Mouse (Mus musculus) intestine, embryonic 15.5 days (tissue): ENCODE measurements around the gene Cops9. TPM values are rescaled to one million over a fixed set of nuclear protein-coding genes. Genes with fewer than 3 reads are reported as not detected.

Experiments
- ATAC-seq: fragments of 200-750 bp; cut with Nextera tagmentation; 2 replicates; pipeline ENCODE4 v1.8.0; 2017; ENCODE audit warnings: moderate TSS enrichment, moderate library complexity
- H3K27ac ChIP-seq: fragments of 300-500 bp; sonication (generic); 2 replicates; pipeline ENCODE4 v1.5.1; 2015; ENCODE audit warnings: mild to moderate bottlenecking, inconsistent platforms
- H3K27me3 ChIP-seq: fragments of 300-500 bp; sonication (generic); replicated peaks from 2 replicates; pipeline ENCODE4 v1.6.1; 2015; ENCODE audit warnings: inconsistent platforms
- H3K36me3 ChIP-seq: fragments of 300-500 bp; sonication (generic); 2 replicates; pipeline ENCODE4 v1.6.1; 2015; ENCODE audit warnings: inconsistent platforms
- H3K4me1 ChIP-seq: fragments of 300-500 bp; sonication (generic); replicated peaks from 2 replicates; pipeline ENCODE4 v1.6.1; 2015; ENCODE audit warnings: inconsistent platforms
- H3K4me2 ChIP-seq: fragments of 300-500 bp; sonication (generic); replicated peaks from 2 replicates; pipeline ENCODE4 v1.6.1; 2015; ENCODE audit warnings: mild to moderate bottlenecking, inconsistent platforms
- H3K4me3 ChIP-seq: fragments of 300-500 bp; sonication (generic); replicated peaks from 2 replicates; pipeline ENCODE4 v1.5.1; 2015; ENCODE audit warnings: inconsistent platforms
- H3K9ac ChIP-seq: fragments of 300-500 bp; sonication (generic); 2 replicates; pipeline ENCODE4 v1.6.1; 2015; ENCODE audit warnings: inconsistent platforms
- H3K9me3 ChIP-seq: fragments of 300-500 bp; sonication (generic); 2 replicates; pipeline ENCODE4 v1.6.1; 2016; ENCODE audit warnings: inconsistent platforms
- WGBS: fragments of 180-500 bp; shearing (Covaris S2); methylation state at CpG from one replicate; pipeline ENCODE4 v1.1.7; 2015; 5-methylcytosine and 5-hydroxymethylcytosine counted together
- polyA plus RNA-seq: library from polyadenylated mRNA; unstranded; fragments of >200 nt; fragmentation: Nextera tagmentation; extraction: Ambion mirVana; gene quantifications from 2 replicates; pipeline ENCODE4 v1.2.1, GENCODE M21; 2015

Cops9 gene
- 364 and 407 TPM in 2 replicates for polyA plus RNA-seq

DNA sequence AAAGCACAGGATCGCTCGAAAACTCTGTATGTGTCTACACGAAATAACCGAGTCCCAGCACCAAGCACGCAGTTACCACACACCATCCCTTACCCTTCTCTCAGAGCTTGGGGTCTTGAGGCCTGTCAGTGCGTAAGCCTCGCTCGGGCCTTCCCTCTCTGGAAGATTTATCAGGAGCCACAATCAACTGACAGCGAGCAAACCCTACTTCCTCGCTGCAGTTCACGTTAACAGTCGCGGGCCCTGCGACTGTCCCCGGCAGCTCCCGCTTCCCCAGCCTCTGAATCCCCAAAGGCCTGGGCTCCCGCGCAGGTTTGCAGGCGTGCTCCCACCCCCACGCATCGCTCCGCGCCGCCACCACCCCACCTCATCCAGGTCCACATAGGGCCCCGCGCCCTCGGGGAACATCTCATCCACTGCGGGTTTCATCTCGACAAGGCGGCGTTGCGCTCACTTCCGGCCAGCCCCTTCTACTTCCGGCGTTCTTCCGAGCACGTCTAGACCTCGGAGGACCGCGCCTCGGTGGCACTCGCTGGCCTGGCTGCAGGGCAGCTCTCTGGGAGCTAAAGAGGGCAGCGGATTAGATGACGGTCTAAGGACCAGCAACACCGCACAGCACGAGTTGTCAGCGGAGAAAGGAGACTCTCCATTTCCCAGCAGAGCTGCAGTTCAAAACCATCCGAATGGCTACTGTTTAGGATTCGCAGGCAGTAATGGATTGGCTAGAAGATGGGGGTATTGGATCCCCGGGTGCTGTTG is at the start of gene Cops9:
Gene Cops9, minus strand, starts transcription at position 472 of the 759 bp plus-strand sequence.
- H3K9me3 ChIP-seq = no peaks in the 10 kb centered on the region
- ATAC-seq = peak; percentile 96
- peak within 1 kb of the TSS; percentile 97 for H3K4me3 ChIP-seq
- 1% methylated on average over 50 of the region's 50 CpGs for WGBS
- H3K4me2 ChIP-seq = peak within 1 kb of the TSS; percentile 86
- peak within 1 kb of the TSS; percentile 71 for H3K27ac ChIP-seq
- peaks cover 17% of the 10 kb centered on the region for H3K4me1 ChIP-seq
- peak within 1 kb of the TSS; percentile 96 for H3K9ac ChIP-seq
- H3K27me3 ChIP-seq = no peaks in the 10 kb centered on the region
- peaks cover 11% of the 10 kb centered on the region for H3K36me3 ChIP-seq

- Histone ChIP-seq H3K4me1 (no peaks in the 10 kb centered on the region), H3K36me3 (no peaks in the 10 kb centered on the region), H3K27ac (no peak overlapping the region), H3K9me3 (no peaks in the 10 kb centered on the region), H3K27me3 (no peaks in the 10 kb centered on the region), H3K4me2 (no peak overlapping the region), H3K4me3 (no peak overlapping the region), H3K9ac (no peak overlapping the region)
- no peak for ATAC-seq
- 88% methylated on average over 3 of the region's 3 CpGs for WGBS
These were observed 49.5 kb upstream of the Cops9 start for GRCm38 (mm10) chr1:92691166-92691844.

DNA sequence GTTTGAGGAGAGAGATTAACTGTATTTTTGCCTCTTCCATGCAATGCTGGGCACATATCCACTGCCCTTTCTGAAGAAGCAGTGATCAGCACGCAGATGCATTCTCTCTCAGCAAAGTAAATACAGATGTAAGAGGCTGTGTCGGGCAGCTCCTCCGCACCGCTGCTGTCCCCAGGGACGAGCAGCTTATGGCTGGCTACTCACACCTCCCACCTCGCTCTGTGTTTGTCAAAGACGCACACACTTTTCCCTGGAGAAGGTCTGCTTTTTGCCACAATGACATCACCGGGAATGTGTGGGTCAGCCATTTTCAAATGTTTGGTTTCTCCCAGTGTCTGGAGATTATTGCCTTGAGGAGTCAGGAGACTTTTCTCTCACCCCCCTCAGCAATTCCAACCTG is 45.2 kb upstream of the Cops9 start:
- Histone ChIP-seq H3K4me2 (no peak overlapping the region), H3K4me3 (no peak overlapping the region), H3K9me3 (no peaks in the 10 kb centered on the region), H3K4me1 (no peaks in the 10 kb centered on the region), H3K27ac (no peak overlapping the region), H3K27me3 (no peaks in the 10 kb centered on the region), H3K9ac (no peak overlapping the region), H3K36me3 (no peaks in the 10 kb centered on the region)
- ATAC-seq = no peak
- 19% methylated on average over 8 of the region's 8 CpGs for WGBS

DNA sequence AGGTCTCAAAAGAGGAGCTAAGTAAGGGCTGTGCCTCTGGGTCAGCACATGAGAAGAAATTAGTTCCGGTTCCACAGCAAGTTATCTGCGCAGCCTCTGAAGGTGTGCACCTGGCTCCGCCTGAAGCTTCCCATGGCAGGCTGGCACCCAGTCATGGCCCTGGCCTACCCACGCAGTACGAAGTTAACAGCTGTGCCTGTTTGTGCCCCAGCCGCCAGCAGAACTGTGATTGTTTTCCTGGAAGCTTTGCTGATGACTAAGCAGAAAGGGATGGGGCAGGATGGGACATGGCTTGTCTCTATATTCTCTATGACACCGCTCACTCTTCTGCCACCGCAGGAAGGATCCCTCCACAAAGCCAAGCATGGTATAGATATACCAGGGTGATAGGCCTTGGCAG is 41.4 kb upstream of the Cops9 start:
- Histone ChIP-seq H3K27me3 (no peaks in the 10 kb centered on the region), H3K27ac (no peak overlapping the region), H3K4me1 (no peaks in the 10 kb centered on the region), H3K9ac (no peak overlapping the region), H3K36me3 (no peaks in the 10 kb centered on the region), H3K9me3 (no peaks in the 10 kb centered on the region), H3K4me2 (no peak overlapping the region), H3K4me3 (no peak overlapping the region)
- no peak for ATAC-seq
- 85% methylated on average over 8 of the region's 8 CpGs for WGBS

DNA sequence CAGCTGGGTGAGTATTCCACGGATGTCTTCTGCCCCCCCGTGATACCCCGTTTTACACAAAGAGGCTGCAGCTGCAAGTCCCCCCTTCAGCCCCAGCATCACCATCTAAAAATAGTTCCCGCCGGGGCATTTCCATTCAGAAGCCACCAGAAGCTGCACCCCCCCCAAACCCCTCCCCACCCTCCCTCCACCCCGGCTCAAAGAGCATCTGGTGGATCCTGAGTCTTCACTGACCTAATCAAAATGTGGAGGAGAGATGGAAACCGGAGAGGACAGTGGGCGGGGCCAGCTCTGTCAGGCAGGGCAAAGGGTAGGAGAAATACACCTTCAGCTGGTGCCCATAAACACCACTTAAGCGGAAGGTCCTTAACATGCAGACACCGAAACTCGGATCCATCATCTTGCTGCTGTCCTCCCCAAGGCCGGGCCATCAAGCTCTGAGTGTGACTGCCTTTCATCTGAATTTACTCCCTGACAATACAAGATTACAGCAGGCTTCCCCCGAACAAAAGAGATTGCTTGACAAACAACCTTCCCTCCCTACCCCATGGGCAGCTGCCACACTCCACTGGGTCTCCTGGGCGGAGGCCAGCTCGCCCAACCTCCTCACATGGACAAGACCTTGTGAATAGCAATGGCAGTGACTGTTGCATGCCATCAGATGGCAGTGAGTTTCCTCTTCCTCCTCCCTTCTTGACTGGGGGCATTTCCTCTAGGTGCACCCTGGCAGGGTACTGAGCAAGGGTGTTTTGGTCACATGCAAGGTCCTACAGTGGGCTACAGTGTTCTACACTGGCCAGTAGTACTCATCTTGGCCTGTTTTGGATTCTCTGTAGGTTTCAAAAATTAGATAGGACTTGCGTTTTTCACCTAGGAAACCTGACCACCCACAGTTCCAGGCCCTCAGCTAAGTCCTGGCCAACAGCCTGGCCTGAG is 39.2 kb upstream of the Cops9 start:
- Histone ChIP-seq H3K9me3 (no peaks in the 10 kb centered on the region), H3K9ac (no peak overlapping the region), H3K36me3 (no peaks in the 10 kb centered on the region), H3K27me3 (no peaks in the 10 kb centered on the region), H3K4me3 (no peak overlapping the region), H3K27ac (no peak overlapping the region), H3K4me2 (no peak overlapping the region), H3K4me1 (no peaks in the 10 kb centered on the region)
- ATAC-seq = no peak
- 27% methylated on average over 16 of the region's 16 CpGs for WGBS

GRCm38 (mm10) chr1:92678757-92679156 is 37.0 kb upstream of the Cops9 start:
- WGBS = 84% methylated on average over 5 of the region's 5 CpGs
- no peaks in the 10 kb centered on the region for H3K36me3 ChIP-seq
- H3K4me1 ChIP-seq = no peaks in the 10 kb centered on the region
- H3K27ac ChIP-seq = no peak overlapping the region
- no peaks in the 10 kb centered on the region for H3K9me3 ChIP-seq
- H3K9ac ChIP-seq = no peak overlapping the region
- H3K4me3 ChIP-seq = no peak overlapping the region
- no peak overlapping the region for H3K4me2 ChIP-seq
- no peaks in the 10 kb centered on the region for H3K27me3 ChIP-seq
- ATAC-seq = no peak

- WGBS = 83% methylated on average over 3 of the region's 3 CpGs
These were observed 34.8 kb upstream of the Cops9 start for GRCm38 (mm10) chr1:92676676-92676975.

DNA sequence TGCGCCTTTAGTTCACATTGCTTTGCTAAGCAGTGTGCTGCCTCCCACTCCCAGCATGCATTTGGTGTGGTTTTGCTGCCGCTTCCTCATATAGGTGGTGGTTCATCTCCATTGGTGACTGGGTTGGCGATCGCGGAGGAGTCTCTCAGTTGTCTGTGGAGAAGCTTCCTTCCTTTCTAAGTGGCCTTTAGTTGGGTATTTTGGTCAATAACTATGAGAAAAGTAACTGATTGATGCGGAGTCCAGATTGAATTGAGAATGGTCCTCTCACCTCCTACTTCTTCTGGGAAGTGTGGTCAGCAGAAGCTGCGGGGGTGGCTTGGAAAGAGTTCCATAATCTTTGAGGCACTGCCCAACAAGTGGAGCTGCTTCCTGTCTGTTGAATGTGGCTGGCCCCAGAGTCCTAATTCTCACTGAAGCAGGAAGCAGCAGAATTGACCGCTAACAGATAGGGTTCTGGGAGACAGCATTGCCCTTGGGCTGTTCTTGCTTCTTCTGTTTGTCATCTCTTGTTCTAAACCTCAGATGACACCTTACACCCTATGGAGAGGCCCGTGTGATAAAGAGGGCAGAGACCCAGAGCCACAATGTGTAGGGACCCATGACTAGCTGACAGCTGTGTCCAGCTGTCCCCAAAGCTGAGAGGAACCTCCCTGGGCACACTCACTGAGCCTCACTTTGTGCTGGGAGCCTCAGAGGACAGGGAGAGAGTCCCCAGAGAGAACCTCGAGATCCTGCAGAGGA is 34.3 kb upstream of the Cops9 start:
- no peaks in the 10 kb centered on the region for H3K27me3 ChIP-seq
- no peak overlapping the region for H3K4me3 ChIP-seq
- no peaks in the 10 kb centered on the region for H3K36me3 ChIP-seq
- H3K9ac ChIP-seq = no peak overlapping the region
- H3K9me3 ChIP-seq = no peaks in the 10 kb centered on the region
- H3K4me1 ChIP-seq = no peaks in the 10 kb centered on the region
- ATAC-seq = no peak
- H3K27ac ChIP-seq = no peak overlapping the region
- WGBS = 75% methylated on average over 10 of the region's 10 CpGs
- H3K4me2 ChIP-seq = no peak overlapping the region

More at GRCm38 (mm10) chr1:92676676-92676975, 34.8 kb upstream of the Cops9 start:
- Histone ChIP-seq H3K9ac (no peak overlapping the region), H3K4me1 (no peaks in the 10 kb centered on the region), H3K4me2 (no peak overlapping the region), H3K27ac (no peak overlapping the region), H3K9me3 (no peaks in the 10 kb centered on the region), H3K36me3 (no peaks in the 10 kb centered on the region), H3K27me3 (no peaks in the 10 kb centered on the region), H3K4me3 (no peak overlapping the region)
- ATAC-seq = no peak

DNA sequence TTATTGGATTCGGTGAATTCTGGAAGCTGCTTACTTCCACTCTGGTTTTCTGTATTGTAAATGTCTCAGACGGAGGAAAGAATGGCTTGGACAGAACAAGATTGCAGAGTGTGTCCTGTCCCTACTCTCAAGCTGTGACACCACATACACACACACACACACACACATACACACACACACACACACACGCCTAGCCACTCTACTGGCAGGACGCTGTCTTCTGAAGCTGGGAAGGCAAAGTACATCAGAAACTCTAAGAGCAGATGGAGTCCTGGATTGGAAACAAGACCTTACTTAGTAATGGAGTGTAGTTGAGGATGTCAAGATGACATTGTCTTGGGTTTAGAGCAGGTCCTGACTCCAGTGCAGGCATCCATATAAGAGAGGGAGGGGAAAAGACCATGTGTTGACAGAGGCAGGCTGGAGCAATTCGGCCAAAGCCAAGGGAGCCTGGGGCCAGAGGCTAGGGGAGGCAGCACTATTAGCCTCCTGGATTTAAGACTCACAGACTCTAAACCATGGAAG is 31.5 kb upstream of the Cops9 start:
- H3K4me1 ChIP-seq = no peaks in the 10 kb centered on the region
- H3K4me3 ChIP-seq = no peak overlapping the region
- no peaks in the 10 kb centered on the region for H3K9me3 ChIP-seq
- WGBS = 77% methylated on average over 5 of the region's 5 CpGs
- no peak overlapping the region for H3K9ac ChIP-seq
- no peak overlapping the region for H3K4me2 ChIP-seq
- H3K27me3 ChIP-seq = no peaks in the 10 kb centered on the region
- no peaks in the 10 kb centered on the region for H3K36me3 ChIP-seq
- no peak for ATAC-seq
- H3K27ac ChIP-seq = no peak overlapping the region

- WGBS = 80% methylated on average over 4 of the region's 4 CpGs
- no peak overlapping the region for H3K27ac ChIP-seq
- no peaks in the 10 kb centered on the region for H3K27me3 ChIP-seq
- no peaks in the 10 kb centered on the region for H3K36me3 ChIP-seq
- ATAC-seq = no peak
- H3K4me1 ChIP-seq = no peaks in the 10 kb centered on the region
- no peaks in the 10 kb centered on the region for H3K9me3 ChIP-seq
- no peak overlapping the region for H3K4me2 ChIP-seq
- H3K9ac ChIP-seq = no peak overlapping the region
- no peak overlapping the region for H3K4me3 ChIP-seq
These were observed 29.5 kb upstream of the Cops9 start for GRCm38 (mm10) chr1:92671326-92671725.

DNA sequence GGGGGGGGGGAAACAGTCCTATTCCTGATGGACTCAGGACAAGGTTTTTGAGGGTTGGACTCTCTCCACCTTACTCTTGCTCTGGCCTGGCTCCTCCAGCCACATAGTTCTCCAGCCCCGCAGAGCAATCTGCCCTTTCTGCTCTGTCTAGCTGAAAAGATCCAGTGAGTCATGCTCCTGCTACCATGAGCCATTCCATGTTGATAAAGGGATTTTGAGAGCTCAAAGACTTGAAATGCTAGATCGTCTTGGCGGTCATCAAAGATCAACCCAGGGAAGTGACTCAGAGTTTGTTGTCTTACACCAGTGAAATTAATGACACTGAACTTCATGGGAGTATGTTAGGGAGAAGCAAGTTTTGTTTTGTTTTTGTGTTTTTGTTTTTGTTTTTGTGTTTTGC is 27.6 kb upstream of the Cops9 start:
- Histone ChIP-seq H3K27ac (no peak overlapping the region), H3K27me3 (no peaks in the 10 kb centered on the region), H3K4me2 (no peak overlapping the region), H3K9ac (no peak overlapping the region), H3K36me3 (no peaks in the 10 kb centered on the region), H3K9me3 (no peaks in the 10 kb centered on the region), H3K4me1 (no peaks in the 10 kb centered on the region), H3K4me3 (no peak overlapping the region)
- WGBS = 84% methylated on average over 3 of the region's 3 CpGs
- ATAC-seq = no peak
